In genomic region chr19:23833685-23834682, GRCm38 (mm10) we compare ENCODE assay signal across 10 mouse cellular contexts.
DNase-seq lines count a peak whose midpoint lies in the region; ATAC-seq and TF ChIP-seq lines count a peak whose summit lies in the region.
"Had no signal": no experiment of that assay in that cellular context is flagged by ENCODE, and none has a peak within 500 bp of the region (broad histone marks: within the 10 kb centered on the region; RNA-seq: fewer than 3 reads in every experiment).

No protein-coding gene starts in this region.

- no peak overlapping the region for H3K9ac ChIP-seq in embryonic facial prominence, embryonic 14.5 days (ENCODE audit: low read depth, low read length)
- no peak overlapping the region for H3K9ac ChIP-seq in forebrain, embryonic 16.5 days (replicated peaks; ENCODE audit: low read depth, low read length)
- H3K9ac ChIP-seq in hindbrain, postnatal 0 days (replicated peaks; ENCODE audit: low read length), result no peak overlapping the region
- H3K9ac ChIP-seq: embryonic facial prominence, embryonic 12.5 days; limb, embryonic 12.5 days had no signal

- H3K36me3 ChIP-seq in embryonic facial prominence, embryonic 14.5 days (ENCODE audit: control insufficient read depth, insufficient read depth, low read length), result no peaks in the 10 kb centered on the region
- no peaks in the 10 kb centered on the region for H3K36me3 ChIP-seq in embryonic facial prominence, embryonic 10.5 days (replicated peaks)
- no peaks in the 10 kb centered on the region for H3K36me3 ChIP-seq in forebrain, embryonic 16.5 days (ENCODE audit: control insufficient read depth, insufficient read depth)
- no peaks in the 10 kb centered on the region for H3K36me3 ChIP-seq in hindbrain, postnatal 0 days (ENCODE audit: insufficient read depth, low read length)
- H3K36me3 ChIP-seq: embryonic facial prominence, embryonic 12.5 days; limb, embryonic 12.5 days had no signal

- ATAC-seq in embryonic facial prominence, embryonic 14.5 days (ENCODE audit: low read depth), result no peak; the same call in 1 of the 2 replicates
- ATAC-seq in forebrain, embryonic 16.5 days, result peak; percentile 53
- ATAC-seq in hindbrain, postnatal 0 days, result peak; percentile 48

- H3K4me3 ChIP-seq in embryonic facial prominence, embryonic 14.5 days (ENCODE audit: low read depth, low read length), result no peak overlapping the region
- H3K4me3 ChIP-seq in embryonic facial prominence, embryonic 10.5 days, result no peak overlapping the region
- H3K4me3 ChIP-seq in forebrain, embryonic 16.5 days (replicated peaks; ENCODE audit: low read length), result no peak overlapping the region
- no peak overlapping the region for H3K4me3 ChIP-seq in hindbrain, postnatal 0 days (ENCODE audit: low read length)
- H3K4me3 ChIP-seq: embryonic facial prominence, embryonic 12.5 days; limb, embryonic 12.5 days had no signal

- H3K4me1 ChIP-seq in embryonic facial prominence, embryonic 14.5 days (ENCODE audit: control insufficient read depth, insufficient read depth, low read length), result peaks cover 14% of the 10 kb centered on the region
- H3K4me1 ChIP-seq in embryonic facial prominence, embryonic 10.5 days, result no peaks in the 10 kb centered on the region
- peaks cover 18% of the 10 kb centered on the region for H3K4me1 ChIP-seq in forebrain, embryonic 16.5 days (replicated peaks; ENCODE audit: control insufficient read depth, insufficient read depth, low read length)
- H3K4me1 ChIP-seq in hindbrain, postnatal 0 days (ENCODE audit: insufficient read depth, low read length), result peaks cover 8% of the 10 kb centered on the region
- H3K4me1 ChIP-seq: embryonic facial prominence, embryonic 12.5 days; limb, embryonic 12.5 days had no signal

- peak overlapping the region; percentile 4; the same call in 1 of the 2 replicates for H3K4me2 ChIP-seq in embryonic facial prominence, embryonic 14.5 days (ENCODE audit: low read depth, low read length)
- no peak overlapping the region for H3K4me2 ChIP-seq in forebrain, embryonic 16.5 days (ENCODE audit: low read length)
- no peak overlapping the region; the same call in 1 of the 2 replicates for H3K4me2 ChIP-seq in hindbrain, postnatal 0 days (ENCODE audit: low read depth, low read length)
- H3K4me2 ChIP-seq: embryonic facial prominence, embryonic 12.5 days; limb, embryonic 12.5 days had no signal

- DNase-seq in embryonic facial prominence, embryonic 14.5 days (ENCODE audit: low spot score), result peak; percentile 72
- DNase-seq in embryonic facial prominence, embryonic 10.5 days (ENCODE audit: low spot score), result no peak
- DNase-seq in adrenal gland, postnatal 25 days, result peak; percentile 19
- peak; percentile 72 for DNase-seq in hindbrain, postnatal 0 days (ENCODE audit: low spot score)
- DNase-seq in spleen, postnatal 14 days (ENCODE audit: low spot score in 2 of 2), result no peak
- DNase-seq in left cerebral cortex, adult 8-10 months (ENCODE audit: low spot score in 2 of 2), result no peak
- DNase-seq in retina, embryonic 14.5 days (ENCODE audit: low spot score), result no peak

- H3K27ac ChIP-seq in embryonic facial prominence, embryonic 14.5 days (replicated peaks; ENCODE audit: low read depth, low read length), result peak overlapping the region; percentile 33; the same call in 1 of the 2 replicates
- no peak overlapping the region for H3K27ac ChIP-seq in embryonic facial prominence, embryonic 10.5 days (replicated peaks)
- H3K27ac ChIP-seq in forebrain, embryonic 16.5 days (ENCODE audit: low read length), result peak overlapping the region; percentile 39
- H3K27ac ChIP-seq in hindbrain, postnatal 0 days, result peak overlapping the region; percentile 60; the same call in 1 of the 2 replicates
- H3K27ac ChIP-seq: embryonic facial prominence, embryonic 12.5 days; limb, embryonic 12.5 days had no signal

- H3K9me3 ChIP-seq in embryonic facial prominence, embryonic 14.5 days (ENCODE audit: control insufficient read depth, low read length), result no peaks in the 10 kb centered on the region
- no peaks in the 10 kb centered on the region for H3K9me3 ChIP-seq in embryonic facial prominence, embryonic 10.5 days
- H3K9me3 ChIP-seq in forebrain, embryonic 16.5 days (ENCODE audit: control insufficient read depth, low read length), result no peaks in the 10 kb centered on the region
- no peaks in the 10 kb centered on the region for H3K9me3 ChIP-seq in hindbrain, postnatal 0 days (ENCODE audit: low read length)
- H3K9me3 ChIP-seq: embryonic facial prominence, embryonic 12.5 days; limb, embryonic 12.5 days had no signal

- H3K27me3 ChIP-seq in embryonic facial prominence, embryonic 14.5 days (replicated peaks; ENCODE audit: control insufficient read depth, insufficient read depth, low read length), result no peaks in the 10 kb centered on the region
- no peaks in the 10 kb centered on the region for H3K27me3 ChIP-seq in embryonic facial prominence, embryonic 10.5 days (replicated peaks; ENCODE audit: low read depth, poor library complexity, severe bottlenecking)
- no peaks in the 10 kb centered on the region for H3K27me3 ChIP-seq in forebrain, embryonic 16.5 days (replicated peaks; ENCODE audit: control insufficient read depth, insufficient read depth, low read length)
- no peaks in the 10 kb centered on the region for H3K27me3 ChIP-seq in hindbrain, postnatal 0 days (ENCODE audit: insufficient read depth, low read length)
- H3K27me3 ChIP-seq: embryonic facial prominence, embryonic 12.5 days; limb, embryonic 12.5 days had no signal

- TF ChIP-seq CTCF in hindbrain, postnatal 0 days (IDR thresholded peaks at IDR 0.05; ENCODE audit: low read depth), result no peak

- WGBS in embryonic facial prominence, embryonic 14.5 days, result 45% methylated on average over 14 of the region's 14 CpGs
- WGBS in embryonic facial prominence, embryonic 10.5 days, result 68% methylated on average over 14 of the region's 14 CpGs
- WGBS in forebrain, embryonic 16.5 days, result 34% methylated on average over 14 of the region's 14 CpGs
- WGBS in hindbrain, postnatal 0 days, result 21% methylated on average over 14 of the region's 14 CpGs

Comparison
In these comparisons a context has a peak if more than half of its experiments do, and no peak if none do; other contexts are left out.
1. DNase-seq: peak in embryonic facial prominence, embryonic 14.5 days (single experiment), adrenal gland, postnatal 25 days (single experiment) and hindbrain, postnatal 0 days (single experiment); none in embryonic facial prominence, embryonic 10.5 days (single experiment), spleen, postnatal 14 days (0 of 2), left cerebral cortex, adult 8-10 months (0 of 2) and retina, embryonic 14.5 days (single experiment).